Mouse (Mus musculus) limb, embryonic 11.5 days (tissue): ENCODE measurements around the gene Klk1b4. TPM values are rescaled to one million over a fixed set of nuclear protein-coding genes. Genes with fewer than 3 reads are reported as not detected.
"Not testable (repeated sequence)": the region's sequence is repeated elsewhere in the genome, so short reads cannot be mapped to it uniquely, and the experiment has no call there.

Experiments used
- ATAC-seq: fragments of 200-750 bp; cut with Nextera tagmentation; 2 replicates; pipeline ENCODE4 v1.8.0; 2017; ENCODE audit warnings: low read depth; ENCODE audit not compliant: insufficient number of reproducible peaks, low FRiP score, low TSS enrichment
- DNase-seq: peaks from one replicate; pipeline ENCODE4 v3.0.0-alpha.2; 2015; ENCODE audit warnings: low spot score
- H3K27ac ChIP-seq: fragments of 300-500 bp; sonication (generic); replicated peaks from 2 replicates; pipeline ENCODE4 v1.5.1; 2014; ENCODE audit warnings: low read depth, mild to moderate bottlenecking, low read length
- H3K27me3 ChIP-seq: fragments of 300-500 bp; sonication (generic); 2 replicates; pipeline ENCODE4 v1.6.1; 2014; ENCODE audit warnings: mild to moderate bottlenecking, low read length, mixed read lengths; ENCODE audit not compliant: control insufficient read depth, insufficient read depth
- H3K36me3 ChIP-seq: fragments of 300-500 bp; sonication (generic); 2 replicates; pipeline ENCODE4 v1.6.1; 2014; ENCODE audit warnings: mild to moderate bottlenecking, low read length, moderate library complexity, mixed read lengths; ENCODE audit not compliant: control insufficient read depth, insufficient read depth
- H3K4me1 ChIP-seq: fragments of 300-500 bp; sonication (generic); 2 replicates; pipeline ENCODE4 v1.6.1; 2014; ENCODE audit warnings: low read length, mixed read lengths; ENCODE audit not compliant: control insufficient read depth, insufficient read depth
- H3K4me2 ChIP-seq: fragments of 300-500 bp; sonication (generic); 2 replicates; pipeline ENCODE4 v1.6.1; 2014; ENCODE audit warnings: low read depth, mild to moderate bottlenecking, moderate library complexity; ENCODE audit not compliant: severe bottlenecking
- H3K4me3 ChIP-seq: fragments of 300-500 bp; sonication (generic); 2 replicates; pipeline ENCODE4 v1.5.1; 2014; ENCODE audit warnings: low read depth, low read length
- H3K9ac ChIP-seq: fragments of 300-500 bp; sonication (generic); 2 replicates; pipeline ENCODE4 v1.6.1; 2014; ENCODE audit warnings: mild to moderate bottlenecking, low read length
- H3K9me3 ChIP-seq: fragments of 300-500 bp; sonication (generic); 2 replicates; pipeline ENCODE4 v1.6.1; 2016; ENCODE audit warnings: low read length; ENCODE audit not compliant: control insufficient read depth
- WGBS: fragments of 180-500 bp; shearing (Covaris S2); extraction: QIAGEN DNeasy Blood & Tissue Kit; methylation state at CpG from one replicate; pipeline ENCODE4 v1.1.7; 2014; 5-methylcytosine and 5-hydroxymethylcytosine counted together
- polyA plus RNA-seq: library from polyadenylated mRNA; unstranded; fragments of >200 nt; fragmentation: Nextera tagmentation; extraction: Ambion mirVana; gene quantifications from 2 replicates; pipeline ENCODE4 v1.2.1, GENCODE M21; 2014

Gene Klk1b4
- polyA plus RNA-seq: not detected in 2 replicates

- not testable (repeated sequence) for H3K9ac ChIP-seq, H3K4me1 ChIP-seq, H3K4me3 ChIP-seq, H3K9me3 ChIP-seq, ATAC-seq, DNase-seq, H3K4me2 ChIP-seq, H3K27ac ChIP-seq, H3K36me3 ChIP-seq, H3K27me3 ChIP-seq
- WGBS: 51% methylated on average over 3 of the region's 3 CpGs
These were observed at the start of gene Klk1b4 for GRCm38 (mm10) chr7:44207135-44207534. Gene Klk1b4, plus strand, starts transcription at chr7:44207435.

- Histone ChIP-seq H3K36me3 (no peaks in the 10 kb centered on the region), H3K27me3 (no peaks in the 10 kb centered on the region), H3K27ac (no peak overlapping the region), H3K4me2 (no peak overlapping the region), H3K4me3 (no peak overlapping the region), H3K4me1 (no peaks in the 10 kb centered on the region), H3K9ac (no peak overlapping the region), H3K9me3 (no peaks in the 10 kb centered on the region)
- WGBS: 84% methylated on average over 9 of the region's 9 CpGs
- ATAC-seq: no peak
- no peak for DNase-seq
These were observed 27.8 kb upstream of the Klk1b4 start for GRCm38 (mm10) chr7:44179299-44180045.

GRCm38 (mm10) chr7:44186516-44186915 lies 20.7 kb upstream of the Klk1b4 start:
- H3K36me3 ChIP-seq, H3K4me2 ChIP-seq, H3K9me3 ChIP-seq, H3K4me3 ChIP-seq, H3K9ac ChIP-seq, H3K27me3 ChIP-seq, H3K4me1 ChIP-seq, DNase-seq, ATAC-seq, H3K27ac ChIP-seq: not testable (repeated sequence)
- 65% methylated on average over 8 of the region's 8 CpGs for WGBS

GRCm38 (mm10) chr7:44187936-44188335 lies 19.3 kb upstream of the Klk1b4 start, which contains the start of gene Klk1b24:
Gene Klk1b24, plus strand, starts transcription at chr7:44188236.
- H3K27me3 ChIP-seq, H3K4me3 ChIP-seq, H3K4me2 ChIP-seq, H3K36me3 ChIP-seq, H3K27ac ChIP-seq, H3K9me3 ChIP-seq, H3K4me1 ChIP-seq, ATAC-seq, H3K9ac ChIP-seq, DNase-seq: not testable (repeated sequence)

- 64% methylated on average over 1 of the region's 1 CpGs for WGBS
- H3K4me2 ChIP-seq, H3K9ac ChIP-seq, H3K4me3 ChIP-seq, H3K27me3 ChIP-seq, ATAC-seq, H3K9me3 ChIP-seq, DNase-seq, H3K36me3 ChIP-seq, H3K4me1 ChIP-seq, H3K27ac ChIP-seq: not testable (repeated sequence)
These were observed 13.8 kb upstream of the Klk1b4 start for GRCm38 (mm10) chr7:44193466-44193865.

- H3K27me3 ChIP-seq: no peaks in the 10 kb centered on the region
- H3K9ac ChIP-seq: no peak within 1 kb of the TSS
- WGBS: 59% methylated on average over 3 of the region's 3 CpGs
These were observed 9.3 kb upstream of the Klk1b4 start, which contains the start of gene Klk1b3 for GRCm38 (mm10) chr7:44197891-44198290. Gene Klk1b3, plus strand, starts transcription at chr7:44198191.

GRCm38 (mm10) chr7:44208307-44208706 lies 1.1 kb downstream of the Klk1b4 start:
- Histone ChIP-seq H3K36me3 (no peaks in the 10 kb centered on the region), H3K27me3 (no peaks in the 10 kb centered on the region), H3K9me3 (no peaks in the 10 kb centered on the region), H3K4me2 (no peak overlapping the region), H3K4me3 (no peak overlapping the region), H3K9ac (no peak overlapping the region), H3K27ac (no peak overlapping the region), H3K4me1 (no peaks in the 10 kb centered on the region)
- no peak for ATAC-seq
- WGBS: 76% methylated on average over 3 of the region's 3 CpGs
- no peak for DNase-seq

More at GRCm38 (mm10) chr7:44197891-44198290, 9.3 kb upstream of the Klk1b4 start, which contains the start of gene Klk1b3:
- Histone ChIP-seq H3K9me3 (no peaks in the 10 kb centered on the region), H3K4me2 (no peak within 1 kb of the TSS), H3K36me3 (no peaks in the 10 kb centered on the region), H3K27ac (no peak within 1 kb of the TSS), H3K4me1 (no peaks in the 10 kb centered on the region), H3K4me3 (no peak within 1 kb of the TSS)
- no peak for ATAC-seq
- no peak for DNase-seq

GRCm38 (mm10) chr7:44215645-44216044 lies 8.4 kb downstream of the Klk1b4 start, which contains the start of gene Klk1b5:
Gene Klk1b5, plus strand, starts transcription at chr7:44215945.
- H3K27me3 ChIP-seq: no peaks in the 10 kb centered on the region
- no peak within 1 kb of the TSS for H3K4me3 ChIP-seq
- 76% methylated on average over 1 of the region's 1 CpGs for WGBS
- H3K4me2 ChIP-seq: no peak within 1 kb of the TSS
- ATAC-seq (no peak), DNase-seq (no peak)
- H3K4me1 ChIP-seq: no peaks in the 10 kb centered on the region
- H3K36me3 ChIP-seq: no peaks in the 10 kb centered on the region
- no peak within 1 kb of the TSS for H3K9ac ChIP-seq
- H3K9me3 ChIP-seq: no peaks in the 10 kb centered on the region
- no peak within 1 kb of the TSS for H3K27ac ChIP-seq
